Mouse (Mus musculus) midbrain, embryonic 12.5 days (tissue): ENCODE measurements around the gene Cab39l. TPM values are rescaled to one million over a fixed set of nuclear protein-coding genes. Genes with fewer than 3 reads are reported as not detected.

Experiments used
- ATAC-seq: fragments of 200-750 bp; cut with Nextera tagmentation; 2 replicates; pipeline ENCODE4 v1.8.0; 2017; ENCODE audit warnings: low read depth, moderate TSS enrichment, moderate library complexity; ENCODE audit not compliant: low FRiP score
- H3K27ac ChIP-seq: fragments of 300-500 bp; sonication (generic); replicated peaks from 2 replicates; pipeline ENCODE4 v1.5.1; 2016; ENCODE audit warnings: mild to moderate bottlenecking
- H3K27me3 ChIP-seq: fragments of 300-500 bp; sonication (generic); 2 replicates; pipeline ENCODE4 v1.6.1; 2016; ENCODE audit warnings: mild to moderate bottlenecking
- H3K36me3 ChIP-seq: fragments of 300-500 bp; sonication (generic); 2 replicates; pipeline ENCODE4 v1.6.1; 2016
- H3K4me1 ChIP-seq: fragments of 300-500 bp; sonication (generic); 2 replicates; pipeline ENCODE4 v1.6.1; 2016
- H3K4me2 ChIP-seq: fragments of 300-500 bp; sonication (generic); replicated peaks from 2 replicates; pipeline ENCODE4 v1.6.1; 2016; ENCODE audit warnings: mild to moderate bottlenecking, moderate library complexity
- H3K4me3 ChIP-seq: fragments of 300-500 bp; sonication (generic); 2 replicates; pipeline ENCODE4 v1.5.1; 2016; ENCODE audit warnings: mild to moderate bottlenecking
- H3K9ac ChIP-seq: fragments of 300-500 bp; sonication (generic); replicated peaks from 2 replicates; pipeline ENCODE4 v1.6.1; 2016; ENCODE audit warnings: mild to moderate bottlenecking, moderate library complexity
- H3K9me3 ChIP-seq: fragments of 300-500 bp; sonication (generic); 2 replicates; pipeline ENCODE4 v1.6.1; 2016; ENCODE audit warnings: mild to moderate bottlenecking
- WGBS: fragments of 180-500 bp; shearing (Covaris S2); methylation state at CpG from one replicate; pipeline ENCODE4 v1.1.7; 2016; 5-methylcytosine and 5-hydroxymethylcytosine counted together
- polyA plus RNA-seq: library from polyadenylated mRNA; unstranded; fragments of >200 nt; fragmentation: Nextera tagmentation; extraction: Ambion mirVana; gene quantifications from 2 replicates; pipeline ENCODE4 v1.2.1, GENCODE M21; 2016

Cab39l gene
- polyA plus RNA-seq, 1 experiment from 2014 or later = 33.2 TPM

DNA sequence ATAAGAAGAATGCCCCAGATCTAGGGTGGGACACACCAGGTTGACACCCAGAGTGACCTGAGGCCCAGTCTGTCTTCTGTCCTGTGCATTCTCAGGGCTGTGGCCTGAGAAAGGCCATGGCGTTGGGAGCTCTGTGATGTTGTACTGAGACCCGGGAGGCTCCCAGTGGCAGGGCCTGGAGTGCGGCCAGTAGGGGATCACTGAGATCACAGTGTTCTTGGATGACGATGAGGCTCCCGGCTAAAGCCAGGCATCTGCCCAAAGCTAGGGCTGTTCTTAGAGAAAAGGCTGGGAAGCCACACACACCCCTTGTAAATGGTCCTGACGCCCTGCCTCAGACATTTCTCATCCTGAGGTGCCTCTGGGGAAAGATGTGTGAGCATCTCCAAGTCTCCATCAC is 108.3 kb downstream of the Cab39l start:
- H3K36me3 ChIP-seq = no peaks in the 10 kb centered on the region
- H3K4me3 ChIP-seq = no peak overlapping the region
- H3K4me1 ChIP-seq = no peaks in the 10 kb centered on the region
- H3K9ac ChIP-seq = no peak overlapping the region
- 85% methylated on average over 6 of the region's 6 CpGs for WGBS
- H3K9me3 ChIP-seq = no peaks in the 10 kb centered on the region
- H3K27ac ChIP-seq = no peak overlapping the region
- ATAC-seq = no peak
- H3K27me3 ChIP-seq = no peaks in the 10 kb centered on the region
- H3K4me2 ChIP-seq = no peak overlapping the region

DNA sequence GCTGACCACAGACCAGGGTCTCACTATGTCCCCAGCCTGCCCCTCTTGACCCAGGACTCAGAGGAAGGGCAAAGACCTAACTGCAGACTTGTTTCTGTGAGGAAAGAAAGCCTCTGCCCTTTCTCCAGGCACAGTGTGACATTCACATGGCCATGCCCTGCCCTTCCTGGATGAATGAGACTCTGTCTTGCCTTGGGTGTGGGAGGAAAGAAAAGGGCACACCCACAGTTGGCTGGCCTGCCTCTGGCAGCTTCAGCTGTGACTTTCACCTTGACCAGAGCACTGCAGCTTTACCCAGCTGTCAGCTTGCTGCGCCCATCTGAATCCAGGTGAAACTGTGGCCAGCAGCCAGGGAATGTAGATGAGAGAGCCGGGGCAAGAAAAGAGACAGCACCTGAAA is 110.1 kb downstream of the Cab39l start:
- no peaks in the 10 kb centered on the region for H3K9me3 ChIP-seq
- no peak overlapping the region for H3K27ac ChIP-seq
- no peak overlapping the region for H3K4me2 ChIP-seq
- no peaks in the 10 kb centered on the region for H3K27me3 ChIP-seq
- no peak for ATAC-seq
- 100% methylated on average over 2 of the region's 2 CpGs for WGBS
- H3K4me1 ChIP-seq = no peaks in the 10 kb centered on the region
- no peak overlapping the region for H3K4me3 ChIP-seq
- no peaks in the 10 kb centered on the region for H3K36me3 ChIP-seq
- H3K9ac ChIP-seq = no peak overlapping the region

DNA sequence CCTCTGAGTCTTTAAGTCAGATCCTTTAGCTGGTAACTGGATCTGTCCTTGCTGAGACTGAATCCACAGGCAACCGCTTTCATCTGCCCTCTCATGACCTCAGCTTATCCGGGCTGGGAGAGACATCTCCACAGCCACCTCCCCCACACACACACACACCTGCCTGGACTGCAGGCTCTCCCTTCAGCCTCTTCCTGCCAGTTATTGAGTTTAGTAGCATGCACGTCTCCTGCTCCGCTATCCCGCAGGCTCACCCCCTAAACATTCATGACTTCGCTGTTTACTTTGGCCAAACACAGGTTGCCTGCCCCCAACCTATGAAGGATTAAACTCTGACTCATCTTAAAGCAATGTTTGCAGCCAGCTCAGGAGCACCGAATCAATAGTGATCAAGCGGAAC is 111.2 kb downstream of the Cab39l start:
- no peak overlapping the region for H3K4me3 ChIP-seq
- H3K27ac ChIP-seq = no peak overlapping the region
- H3K27me3 ChIP-seq = no peaks in the 10 kb centered on the region
- no peak overlapping the region for H3K4me2 ChIP-seq
- no peaks in the 10 kb centered on the region for H3K36me3 ChIP-seq
- no peaks in the 10 kb centered on the region for H3K9me3 ChIP-seq
- WGBS = 76% methylated on average over 8 of the region's 8 CpGs
- ATAC-seq = no peak
- H3K9ac ChIP-seq = no peak overlapping the region
- H3K4me1 ChIP-seq = no peaks in the 10 kb centered on the region

DNA sequence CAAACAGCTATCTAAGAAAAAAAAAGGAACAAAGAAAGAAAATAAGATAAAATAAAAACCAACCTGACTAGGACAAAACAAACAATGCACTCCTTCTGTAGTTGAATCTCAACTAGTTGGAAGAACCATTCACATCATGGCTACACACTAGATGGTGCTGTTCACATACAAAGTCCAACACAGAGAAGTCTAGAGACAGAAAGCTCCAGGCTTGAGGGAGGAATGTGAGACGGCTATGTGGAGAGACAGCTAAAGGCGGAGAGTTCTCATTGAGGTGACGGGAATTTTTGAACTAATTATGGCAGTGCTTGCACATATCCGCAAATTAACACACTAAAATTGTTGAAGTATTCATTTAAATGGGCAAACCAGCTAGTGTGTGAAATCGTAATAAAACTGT is 113.3 kb downstream of the Cab39l start:
- no peak overlapping the region for H3K9ac ChIP-seq
- no peaks in the 10 kb centered on the region for H3K36me3 ChIP-seq
- no peak overlapping the region for H3K4me2 ChIP-seq
- no peaks in the 10 kb centered on the region for H3K9me3 ChIP-seq
- 83% methylated on average over 5 of the region's 5 CpGs for WGBS
- H3K4me1 ChIP-seq = no peaks in the 10 kb centered on the region
- ATAC-seq = no peak
- no peak overlapping the region for H3K27ac ChIP-seq
- H3K4me3 ChIP-seq = no peak overlapping the region
- no peaks in the 10 kb centered on the region for H3K27me3 ChIP-seq

DNA sequence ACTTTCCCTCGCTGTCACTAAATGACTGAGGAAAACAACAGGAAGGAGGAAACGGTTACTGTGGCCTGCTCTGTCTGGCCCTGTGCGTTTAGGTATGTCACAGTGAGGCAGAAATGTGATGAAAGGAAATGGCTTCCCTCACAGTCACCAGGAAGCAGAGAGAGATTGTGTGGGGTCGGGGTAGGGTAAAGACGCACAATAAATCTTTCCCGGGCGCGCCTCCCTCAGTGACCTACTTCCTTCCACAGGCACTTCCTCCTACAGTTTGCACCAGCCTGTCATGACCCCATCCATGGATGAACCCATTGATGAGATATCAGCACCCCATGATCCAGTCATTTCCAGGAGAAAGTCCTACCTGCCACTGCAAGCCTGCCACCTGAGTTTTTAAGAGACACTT is 114.2 kb downstream of the Cab39l start:
- no peak overlapping the region for H3K27ac ChIP-seq
- ATAC-seq = no peak
- no peak overlapping the region for H3K9ac ChIP-seq
- WGBS = 89% methylated on average over 8 of the region's 8 CpGs
- no peaks in the 10 kb centered on the region for H3K9me3 ChIP-seq
- H3K27me3 ChIP-seq = no peaks in the 10 kb centered on the region
- H3K36me3 ChIP-seq = no peaks in the 10 kb centered on the region
- H3K4me2 ChIP-seq = no peak overlapping the region
- no peak overlapping the region for H3K4me3 ChIP-seq
- no peaks in the 10 kb centered on the region; the same call in 1 of the 2 replicates for H3K4me1 ChIP-seq

DNA sequence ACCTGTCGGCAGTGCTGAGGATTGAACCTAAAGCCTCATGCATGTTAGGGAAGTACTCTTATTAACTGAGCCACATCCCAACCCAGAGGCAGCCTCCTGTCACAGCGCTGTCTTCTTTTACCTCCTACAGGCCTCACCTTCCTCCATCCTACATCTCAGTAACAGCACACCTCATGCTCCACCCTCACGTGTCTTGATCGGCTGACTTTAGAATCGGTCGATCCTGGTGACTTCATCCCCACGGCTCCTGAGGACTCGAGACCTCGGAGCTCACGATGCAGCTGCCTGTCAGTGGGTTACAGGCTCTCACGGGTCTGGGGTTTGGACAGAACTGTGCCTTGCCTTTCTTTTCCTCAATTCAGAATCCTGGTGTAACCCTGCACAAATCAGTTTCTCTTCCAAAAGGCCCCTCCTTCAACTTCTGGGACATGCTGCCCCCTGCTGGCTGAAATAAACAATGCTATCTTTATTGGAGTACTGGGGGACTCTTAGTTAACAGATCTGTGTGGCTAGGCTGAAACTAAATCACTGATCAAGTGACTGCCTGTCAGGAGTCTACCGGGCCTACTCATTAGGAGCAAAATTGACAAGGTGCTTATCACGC is 115.3 kb downstream of the Cab39l start:
- 64% methylated on average over 13 of the region's 13 CpGs for WGBS
- Histone ChIP-seq H3K4me3 (no peak overlapping the region), H3K27ac (no peak overlapping the region), H3K9ac (no peak overlapping the region), H3K4me1 (no peaks in the 10 kb centered on the region; the same call in 1 of the 2 replicates), H3K36me3 (no peaks in the 10 kb centered on the region), H3K9me3 (no peaks in the 10 kb centered on the region), H3K27me3 (no peaks in the 10 kb centered on the region), H3K4me2 (no peak overlapping the region)
- 0 out of 2 replicates have a peak, but pooled peaks have one; percentile 23 for ATAC-seq

DNA sequence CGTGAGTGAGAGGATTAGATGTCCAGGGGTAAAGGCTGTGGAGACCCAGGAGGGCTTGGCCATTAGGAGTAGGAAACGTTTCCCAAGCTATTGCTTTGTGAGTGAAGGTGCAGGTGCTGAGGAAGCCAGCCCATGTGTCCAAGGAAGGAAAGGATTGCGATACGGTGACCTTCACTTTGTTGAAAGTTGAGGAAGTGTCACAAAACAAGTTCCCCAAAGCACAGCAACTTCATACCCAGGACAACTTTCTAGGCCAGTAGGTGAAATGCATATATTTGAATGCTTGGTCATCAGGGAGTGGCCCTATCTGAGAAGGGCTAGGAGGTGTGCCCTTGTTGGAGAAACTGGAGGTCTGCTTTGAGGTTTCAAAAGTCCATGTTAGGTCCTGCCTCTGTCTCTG is 116.3 kb downstream of the Cab39l start:
- 67% methylated on average over 4 of the region's 4 CpGs for WGBS
- ATAC-seq = no peak
- Histone ChIP-seq H3K4me1 (no peaks in the 10 kb centered on the region; the same call in 1 of the 2 replicates), H3K27me3 (no peaks in the 10 kb centered on the region), H3K4me2 (no peak overlapping the region), H3K9ac (no peak overlapping the region), H3K9me3 (no peaks in the 10 kb centered on the region), H3K4me3 (no peak overlapping the region), H3K36me3 (no peaks in the 10 kb centered on the region), H3K27ac (no peak overlapping the region)

DNA sequence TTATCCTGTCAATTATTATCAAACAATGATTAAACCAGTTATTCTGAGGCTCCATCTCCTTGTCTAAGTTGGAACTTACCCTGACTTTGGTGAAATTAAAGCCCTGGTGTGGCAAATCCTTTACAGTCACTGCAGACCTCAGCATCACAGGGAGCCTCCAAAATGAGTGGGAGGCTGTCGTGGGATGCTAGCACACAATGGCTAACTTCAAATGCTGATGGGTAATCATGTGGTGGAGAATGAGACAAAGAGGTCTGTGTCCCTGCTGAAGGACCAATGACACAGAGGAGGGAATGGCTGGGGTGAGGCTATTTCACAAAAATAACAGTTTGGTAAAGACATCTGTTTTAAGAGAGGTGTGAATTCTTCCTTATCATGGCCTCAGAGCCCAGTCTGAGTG is 117.1 kb downstream of the Cab39l start:
- WGBS = 63% methylated on average over 1 of the region's 1 CpGs
- ATAC-seq = no peak
- no peaks in the 10 kb centered on the region for H3K27me3 ChIP-seq
- no peak overlapping the region for H3K4me3 ChIP-seq
- no peak overlapping the region for H3K4me2 ChIP-seq
- H3K9me3 ChIP-seq = no peaks in the 10 kb centered on the region
- H3K27ac ChIP-seq = no peak overlapping the region
- no peaks in the 10 kb centered on the region for H3K36me3 ChIP-seq
- H3K4me1 ChIP-seq = no peaks in the 10 kb centered on the region; the same call in 1 of the 2 replicates
- H3K9ac ChIP-seq = no peak overlapping the region

DNA sequence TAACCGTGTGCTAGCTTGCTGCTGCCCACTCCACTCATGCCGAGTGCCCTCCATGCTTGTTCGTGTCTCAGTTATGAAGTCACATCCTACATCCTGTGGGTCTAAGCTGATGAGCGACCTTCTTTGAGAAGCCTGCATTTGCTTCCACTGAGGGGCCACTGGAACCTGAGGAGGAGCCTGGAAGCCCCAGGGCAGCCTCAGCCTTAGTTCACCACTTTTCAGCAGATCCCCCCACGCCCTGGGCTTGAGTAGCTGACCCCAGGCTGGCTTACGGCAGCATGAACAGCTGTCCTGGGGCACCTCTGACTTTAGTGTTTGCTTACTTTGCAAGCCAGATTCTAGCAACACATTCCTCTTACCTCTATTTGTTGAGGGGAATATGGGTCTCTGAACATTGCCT is 126.0 kb downstream of the Cab39l start:
- no peak overlapping the region for H3K4me2 ChIP-seq
- 84% methylated on average over 6 of the region's 6 CpGs for WGBS
- no peak for ATAC-seq

DNA sequence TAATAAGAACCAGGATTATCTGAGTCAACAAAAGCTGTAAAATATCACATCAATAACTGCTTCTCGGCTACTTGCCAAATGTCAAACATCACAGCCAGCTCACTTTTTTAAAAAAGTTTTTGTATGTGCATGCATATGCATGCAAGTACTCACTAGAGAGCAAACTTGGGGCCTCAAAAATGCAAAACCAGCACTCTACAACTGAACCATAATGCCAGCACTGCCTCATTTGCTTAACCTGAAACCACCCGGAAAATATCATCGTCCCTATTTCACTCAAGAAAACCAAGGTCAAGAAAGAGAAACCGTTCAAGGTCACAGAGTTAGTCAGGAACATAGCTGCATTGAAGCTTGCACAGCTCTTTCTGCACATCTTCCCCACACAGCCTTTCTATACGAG is 135.6 kb downstream of the Cab39l start:
- ATAC-seq = no peak

More for the DNA sequence above, 126.0 kb downstream of the Cab39l start:
- H3K9ac ChIP-seq = no peak overlapping the region
- H3K4me3 ChIP-seq = no peak overlapping the region
- H3K9me3 ChIP-seq = no peaks in the 10 kb centered on the region
- H3K27me3 ChIP-seq = no peaks in the 10 kb centered on the region
- no peaks in the 10 kb centered on the region for H3K4me1 ChIP-seq
- H3K36me3 ChIP-seq = peaks cover 26% of the 10 kb centered on the region
- H3K27ac ChIP-seq = no peak overlapping the region

DNA sequence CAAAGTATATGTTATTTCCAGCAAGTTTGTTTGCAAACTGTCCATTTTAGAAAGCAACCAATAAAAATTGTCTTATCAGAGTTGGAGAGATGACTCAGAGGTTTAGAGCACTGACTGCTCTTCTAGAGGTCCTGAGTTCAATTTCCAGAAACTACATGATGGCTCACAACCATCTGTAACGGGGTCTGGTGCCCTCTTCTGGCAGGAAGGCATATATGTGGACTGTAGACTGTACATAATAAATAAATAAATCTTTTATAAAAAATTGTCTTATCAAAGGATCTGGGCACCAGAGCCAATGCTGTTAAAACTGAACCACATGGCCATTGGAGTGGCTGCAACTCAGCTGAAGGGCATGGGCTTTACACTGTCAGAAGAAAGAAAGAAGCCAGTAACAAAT is 149.8 kb downstream of the Cab39l start:
- H3K9me3 ChIP-seq = no peaks in the 10 kb centered on the region
- H3K27me3 ChIP-seq = no peaks in the 10 kb centered on the region
- H3K36me3 ChIP-seq = peaks cover 42% of the 10 kb centered on the region
- no peak overlapping the region for H3K4me3 ChIP-seq
- no peak for ATAC-seq
- H3K27ac ChIP-seq = no peak overlapping the region
- H3K9ac ChIP-seq = no peak overlapping the region
- H3K4me1 ChIP-seq = no peaks in the 10 kb centered on the region
- H3K4me2 ChIP-seq = no peak overlapping the region
- 83% methylated on average over 1 of the region's 1 CpGs for WGBS

More for the DNA sequence above, 135.6 kb downstream of the Cab39l start:
- H3K9me3 ChIP-seq = no peaks in the 10 kb centered on the region
- H3K4me2 ChIP-seq = no peak overlapping the region
- no peaks in the 10 kb centered on the region for H3K27me3 ChIP-seq
- no peak overlapping the region for H3K27ac ChIP-seq
- H3K4me3 ChIP-seq = no peak overlapping the region
- no peaks in the 10 kb centered on the region for H3K4me1 ChIP-seq
- peaks cover 34% of the 10 kb centered on the region for H3K36me3 ChIP-seq
- WGBS = 93% methylated on average over 5 of the region's 5 CpGs
- H3K9ac ChIP-seq = no peak overlapping the region

DNA sequence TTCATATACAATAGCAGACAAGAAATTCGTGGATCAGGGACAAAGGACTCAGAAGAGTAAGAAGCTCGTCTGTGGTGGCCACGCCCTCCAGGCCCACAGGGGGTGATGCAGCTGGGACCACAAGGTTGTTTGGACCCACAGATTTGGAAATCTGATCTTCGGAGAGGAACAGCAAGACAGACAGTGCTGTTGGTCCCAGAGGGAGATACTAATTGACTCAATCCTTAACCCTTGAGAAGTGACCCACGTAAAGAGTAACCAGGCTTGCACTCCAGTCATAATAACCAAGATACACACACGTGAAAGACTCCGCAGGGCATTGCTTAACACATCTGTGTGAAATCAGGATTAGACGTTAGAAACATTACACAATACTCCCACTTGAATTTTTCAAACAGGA is 151.1 kb downstream of the Cab39l start:
- H3K9ac ChIP-seq = no peak overlapping the region
- WGBS = 74% methylated on average over 8 of the region's 8 CpGs
- H3K27ac ChIP-seq = no peak overlapping the region
- H3K36me3 ChIP-seq = peaks cover 30% of the 10 kb centered on the region
- H3K9me3 ChIP-seq = no peaks in the 10 kb centered on the region
- peaks cover 5% of the 10 kb centered on the region for H3K4me1 ChIP-seq
- no peak for ATAC-seq
- H3K27me3 ChIP-seq = no peaks in the 10 kb centered on the region
- H3K4me2 ChIP-seq = no peak overlapping the region
- H3K4me3 ChIP-seq = no peak overlapping the region

DNA sequence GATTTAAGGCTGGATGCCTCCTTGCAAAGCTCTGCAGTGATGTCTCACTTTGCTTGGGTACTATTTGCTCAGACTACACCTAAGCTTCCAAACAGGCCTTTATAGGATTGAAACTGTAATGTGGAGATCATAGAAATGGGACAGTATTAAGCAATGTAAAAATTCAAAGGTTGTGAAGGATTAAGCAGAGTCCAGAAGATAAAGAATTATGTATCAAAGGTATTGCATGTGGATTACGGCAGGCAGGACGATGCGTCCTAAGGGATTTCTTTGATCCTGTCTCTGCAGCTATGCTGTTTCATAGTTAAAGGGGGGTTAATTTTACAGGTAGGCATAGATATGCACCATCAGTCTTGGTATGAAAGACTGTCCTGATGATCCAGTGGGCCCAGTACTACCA is 151.8 kb downstream of the Cab39l start:
- Histone ChIP-seq H3K9ac (no peak overlapping the region), H3K4me1 (peaks cover 10% of the 10 kb centered on the region), H3K36me3 (peaks cover 30% of the 10 kb centered on the region), H3K4me2 (no peak overlapping the region), H3K4me3 (no peak overlapping the region), H3K27me3 (no peaks in the 10 kb centered on the region), H3K9me3 (no peaks in the 10 kb centered on the region), H3K27ac (no peak overlapping the region)
- no peak for ATAC-seq
- WGBS = 86% methylated on average over 3 of the region's 3 CpGs
